In genomic region chr9:64383021-64383788, GRCm38 (mm10) we compare ENCODE assay signal across 16 mouse cellular contexts. TPM values are rescaled to one million over a fixed set of nuclear protein-coding genes. Genes with fewer than 3 reads are reported as not detected.
DNase-seq lines count a peak whose midpoint lies in the region; ATAC-seq lines count a peak whose summit lies in the region.
"Had no signal": no experiment of that assay in that cellular context is flagged by ENCODE, and none has a peak within 500 bp of the region (broad histone marks: within the 10 kb centered on the region; RNA-seq: fewer than 3 reads in every experiment).

No protein-coding gene starts in this region.

- no peak overlapping the region for H3K4me2 ChIP-seq in kidney, embryonic 16.5 days (replicated peaks; ENCODE audit: low read depth, low read length)
- H3K4me2 ChIP-seq: hindbrain, embryonic 15.5 days; limb, embryonic 15.5 days; midbrain, embryonic 13.5 days had no signal

- peaks cover 3% of the 10 kb centered on the region; the same call in 1 of the 2 replicates for H3K9me3 ChIP-seq in kidney, embryonic 16.5 days (ENCODE audit: low read length)
- H3K9me3 ChIP-seq: hindbrain, embryonic 15.5 days; limb, embryonic 15.5 days had no signal

- H3K36me3 ChIP-seq in kidney, embryonic 16.5 days (ENCODE audit: insufficient read depth, low read length): no peaks in the 10 kb centered on the region
- H3K36me3 ChIP-seq: hindbrain, embryonic 15.5 days; limb, embryonic 15.5 days; midbrain, embryonic 13.5 days had no signal

- peaks cover 41% of the 10 kb centered on the region for H3K27me3 ChIP-seq in kidney, embryonic 16.5 days (ENCODE audit: insufficient read depth, low read length)

- H3K4me1 ChIP-seq in kidney, embryonic 16.5 days (ENCODE audit: insufficient read depth, low read length): peaks cover 14% of the 10 kb centered on the region

- no peak overlapping the region for H3K4me3 ChIP-seq in kidney, embryonic 16.5 days (ENCODE audit: low read length)
- H3K4me3 ChIP-seq: hindbrain, embryonic 15.5 days; limb, embryonic 15.5 days; midbrain, embryonic 13.5 days had no signal

- DNase-seq in embryo, embryonic 10 days (ENCODE audit: low spot score): peak; percentile 11
- DNase-seq in embryo, embryonic 10.5 days (ENCODE audit: low spot score): no peak
- peak; percentile 36 to 49 for DNase-seq in kidney, postnatal 4 days
- peak; percentile 48 for DNase-seq in ZHBTc4 (ENCODE audit: low read depth, low spot score)
- DNase-seq in lung, postnatal 10 days: peak; percentile 38
- no peak for DNase-seq in cerebellum, adult 11 months
- DNase-seq: B cell, adult 2 months; layer of hippocampus, adult 9-11 months; spleen, adult 18-20 months; thymus, postnatal 14 days had no signal

- WGBS in kidney, embryonic 16.5 days: 45% methylated on average over 10 of the region's 10 CpGs

- H3K9ac ChIP-seq in kidney, embryonic 16.5 days (replicated peaks; ENCODE audit: low read length): no peak overlapping the region
- H3K9ac ChIP-seq: hindbrain, embryonic 15.5 days; limb, embryonic 15.5 days; midbrain, embryonic 13.5 days had no signal

- no peak overlapping the region for H3K27ac ChIP-seq in kidney, embryonic 16.5 days (ENCODE audit: low read length)
- H3K27ac ChIP-seq: hindbrain, embryonic 15.5 days; limb, embryonic 15.5 days; midbrain, embryonic 13.5 days had no signal

- no peak for ATAC-seq in kidney, embryonic 16.5 days (ENCODE audit: low FRiP score, low TSS enrichment)
- ATAC-seq in monocyte, adult 5-6 weeks (replicated peaks; ENCODE audit: insufficient number of reproducible peaks, low FRiP score, low TSS enrichment, poor library complexity, severe bottlenecking): no peak
- ATAC-seq: midbrain, embryonic 13.5 days; Patski had no signal

RNA-seq across cellular contexts. Expression of gene Megf11, which starts 2.2 kb away (rescaled TPM):
- 4.7 and 4.9 TPM in 2 replicates for polyA plus RNA-seq in kidney, embryonic 16.5 days (2015; fragmentation: Nextera tagmentation; extraction: Ambion mirVana)
- 0.10 to 0.64 TPM (median 0.29 TPM) in 3 replicates for total RNA-seq in monocyte, adult 5-6 weeks (2017)

RNA-seq across cellular contexts. Expression of gene Dis3l, which starts 42.1 kb away (rescaled TPM):
- polyA plus RNA-seq in kidney, embryonic 16.5 days (2015; fragmentation: Nextera tagmentation; extraction: Ambion mirVana): 23.9 and 25.9 TPM in 2 replicates
- total RNA-seq in monocyte, adult 5-6 weeks (2017): 13.9 to 17.6 TPM (median 15.1 TPM) in 3 replicates

Comparison
In these comparisons a context has a peak if more than half of its experiments do, and no peak if none do; other contexts are left out.
1. DNase-seq: peak in embryo, embryonic 10 days (single experiment), kidney, postnatal 4 days (2 of 2), ZHBTc4 (single experiment) and lung, postnatal 10 days (single experiment); none in embryo, embryonic 10.5 days (single experiment) and cerebellum, adult 11 months (single experiment).